Mouse (Mus musculus) midbrain, embryonic 16.5 days (tissue): ENCODE data around the gene Hoxd8. TPM values are rescaled to one million over a fixed set of nuclear protein-coding genes. Genes with fewer than 3 reads are reported as not detected.

Experiments
- ATAC-seq: fragments of 200-750 bp; cut with Nextera tagmentation; 2 replicates; pipeline ENCODE4 v1.8.0; 2017; ENCODE audit warnings: moderate TSS enrichment
- H3K27ac ChIP-seq: fragments of 300-500 bp; sonication (generic); 2 replicates; pipeline ENCODE4 v1.5.1; 2014; ENCODE audit warnings: mild to moderate bottlenecking, low read length, mixed read lengths
- H3K27me3 ChIP-seq: fragments of 300-500 bp; sonication (generic); 2 replicates; pipeline ENCODE4 v1.6.1; 2014; ENCODE audit warnings: low read depth, low read length, mixed read lengths; ENCODE audit not compliant: control insufficient read depth, insufficient read depth
- H3K36me3 ChIP-seq: fragments of 300-500 bp; sonication (generic); 2 replicates; pipeline ENCODE4 v1.6.1; 2014; ENCODE audit warnings: mild to moderate bottlenecking, low read length, moderate library complexity, mixed read lengths; ENCODE audit not compliant: control insufficient read depth, insufficient read depth
- H3K4me1 ChIP-seq: fragments of 300-500 bp; sonication (generic); 2 replicates; pipeline ENCODE4 v1.6.1; 2014; ENCODE audit warnings: mild to moderate bottlenecking, low read length, mixed read lengths; ENCODE audit not compliant: control insufficient read depth, insufficient read depth
- H3K4me2 ChIP-seq: fragments of 300-500 bp; sonication (generic); 2 replicates; pipeline ENCODE4 v1.6.1; 2014; ENCODE audit warnings: mild to moderate bottlenecking, low read length, mixed read lengths
- H3K4me3 ChIP-seq: fragments of 300-500 bp; sonication (generic); 2 replicates; pipeline ENCODE4 v1.5.1; 2014; ENCODE audit warnings: low read depth, mild to moderate bottlenecking, low read length, moderate library complexity, mixed read lengths
- H3K9ac ChIP-seq: fragments of 300-500 bp; sonication (generic); 2 replicates; pipeline ENCODE4 v1.6.1; 2014; ENCODE audit warnings: low read depth, low read length, mixed read lengths
- H3K9me3 ChIP-seq: fragments of 300-500 bp; sonication (generic); replicated peaks from 2 replicates; pipeline ENCODE4 v1.6.1; 2014; ENCODE audit warnings: mild to moderate bottlenecking, low read length, mixed read lengths; ENCODE audit not compliant: control insufficient read depth, poor library complexity, severe bottlenecking
- WGBS: fragments of 180-500 bp; shearing (Covaris S2); extraction: QIAGEN DNeasy Blood & Tissue Kit; methylation state at CpG from one replicate; pipeline ENCODE4 v1.1.7; 2014; 5-methylcytosine and 5-hydroxymethylcytosine counted together
- polyA plus RNA-seq: library from polyadenylated mRNA; unstranded; fragments of >200 nt; fragmentation: Nextera tagmentation; extraction: Ambion mirVana; gene quantifications from 2 replicates; pipeline ENCODE4 v1.2.1, GENCODE M21; 2015

Gene Hoxd8
- polyA plus RNA-seq, 1 experiment from 2014 or later = not detected

DNA sequence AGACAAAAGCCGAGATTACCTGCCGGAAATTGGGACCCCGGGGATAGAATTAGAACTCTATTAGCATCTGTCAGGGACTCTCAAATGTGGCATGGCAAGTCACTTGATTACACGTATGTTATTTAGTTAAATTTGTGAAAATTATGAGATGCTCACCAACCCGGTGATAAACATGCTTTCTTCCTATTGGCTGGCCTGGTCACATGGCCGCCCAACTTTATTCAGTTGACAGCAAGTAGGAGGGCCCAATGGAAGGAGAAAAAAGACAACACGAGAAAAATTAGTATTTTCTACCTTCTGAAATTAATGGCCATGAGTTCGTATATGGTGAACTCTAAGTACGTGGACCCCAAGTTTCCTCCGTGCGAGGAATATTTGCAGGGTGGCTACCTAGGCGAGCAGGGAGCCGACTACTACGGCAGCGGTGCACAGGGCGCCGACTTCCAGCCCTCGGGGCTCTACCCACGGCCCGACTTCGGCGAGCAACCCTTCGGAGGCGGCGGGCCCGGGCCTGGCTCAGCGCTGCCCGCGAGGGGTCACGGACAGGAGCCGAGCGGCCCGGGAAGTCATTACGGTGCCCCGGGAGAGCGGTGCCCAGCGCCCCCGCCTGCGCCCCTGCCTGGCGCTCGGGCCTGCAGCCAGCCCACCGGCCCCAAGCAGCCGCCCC lies 22.7 kb downstream of the Hoxd8 start:
- Histone ChIP-seq H3K4me3 (0 out of 2 replicates have a peak overlapping the region, but pooled peaks have one; percentile 3), H3K9me3 (no peaks in the 10 kb centered on the region), H3K4me1 (no peaks in the 10 kb centered on the region; the same call in 1 of the 2 replicates), H3K27ac (no peak overlapping the region), H3K36me3 (no peaks in the 10 kb centered on the region), H3K4me2 (peak overlapping the region; percentile 18), H3K27me3 (peaks cover 89% of the 10 kb centered on the region), H3K9ac (no peak overlapping the region)
- no peak for ATAC-seq
- 2% methylated on average over 32 of the region's 43 CpGs for WGBS

DNA sequence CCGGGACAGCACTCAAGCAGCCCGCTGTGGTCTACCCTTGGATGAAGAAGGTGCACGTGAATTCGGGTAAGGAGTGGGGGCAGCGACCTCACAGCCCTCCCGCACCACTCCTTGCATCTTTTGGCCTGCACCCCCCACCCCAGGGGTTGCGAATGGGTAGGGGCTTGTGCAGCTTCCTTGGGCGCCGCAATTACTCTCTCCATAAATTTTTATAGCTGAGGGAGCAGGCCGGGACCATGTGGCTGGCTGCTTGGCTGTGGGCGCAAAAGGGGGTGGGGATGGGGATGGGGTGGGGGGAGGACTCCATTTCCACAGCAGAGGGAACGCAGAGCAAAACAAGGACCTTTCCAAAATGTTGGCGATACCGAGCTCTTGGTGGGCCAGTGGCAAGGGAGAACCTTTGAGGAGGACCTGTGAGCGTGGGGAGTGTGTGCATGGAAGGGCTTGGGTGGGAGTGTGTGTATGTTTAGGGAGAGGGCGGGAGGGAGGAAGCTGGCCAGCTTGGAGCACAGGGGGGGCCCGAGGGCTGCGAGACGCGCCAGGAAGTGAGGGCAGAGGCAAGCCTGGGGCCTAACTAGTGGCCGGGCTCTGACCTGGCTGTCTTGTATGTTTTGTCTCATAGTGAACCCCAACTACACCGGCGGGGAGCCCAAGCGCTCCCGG lies 23.4 kb downstream of the Hoxd8 start:
- H3K27ac ChIP-seq = no peak overlapping the region
- H3K27me3 ChIP-seq = peaks cover 89% of the 10 kb centered on the region
- no peaks in the 10 kb centered on the region for H3K9me3 ChIP-seq
- H3K36me3 ChIP-seq = no peaks in the 10 kb centered on the region
- H3K4me2 ChIP-seq = no peak overlapping the region
- no peaks in the 10 kb centered on the region; the same call in 1 of the 2 replicates for H3K4me1 ChIP-seq
- H3K9ac ChIP-seq = no peak overlapping the region
- no peak overlapping the region for H3K4me3 ChIP-seq
- no peak for ATAC-seq
- 1% methylated on average over 25 of the region's 25 CpGs for WGBS

DNA sequence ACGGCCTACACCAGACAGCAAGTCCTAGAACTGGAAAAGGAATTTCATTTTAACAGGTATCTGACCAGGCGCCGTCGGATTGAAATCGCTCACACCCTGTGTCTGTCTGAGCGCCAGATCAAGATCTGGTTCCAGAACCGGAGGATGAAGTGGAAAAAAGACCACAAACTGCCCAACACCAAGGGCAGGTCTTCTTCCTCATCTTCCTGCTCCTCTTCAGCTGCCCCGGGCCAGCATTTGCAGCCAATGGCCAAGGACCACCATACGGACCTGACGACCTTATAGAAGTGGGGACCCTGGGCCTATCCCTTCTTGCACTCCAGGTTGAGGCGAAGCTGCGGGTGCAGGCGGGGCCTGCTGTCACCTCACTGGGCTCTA lies 23.9 kb downstream of the Hoxd8 start:
- Histone ChIP-seq H3K4me2 (no peak overlapping the region), H3K4me3 (no peak overlapping the region), H3K36me3 (no peaks in the 10 kb centered on the region), H3K27me3 (peaks cover 84% of the 10 kb centered on the region), H3K9me3 (no peaks in the 10 kb centered on the region), H3K27ac (no peak overlapping the region), H3K4me1 (no peaks in the 10 kb centered on the region; the same call in 1 of the 2 replicates), H3K9ac (no peak overlapping the region)
- 2% methylated on average over 13 of the region's 13 CpGs for WGBS
- ATAC-seq = no peak

DNA sequence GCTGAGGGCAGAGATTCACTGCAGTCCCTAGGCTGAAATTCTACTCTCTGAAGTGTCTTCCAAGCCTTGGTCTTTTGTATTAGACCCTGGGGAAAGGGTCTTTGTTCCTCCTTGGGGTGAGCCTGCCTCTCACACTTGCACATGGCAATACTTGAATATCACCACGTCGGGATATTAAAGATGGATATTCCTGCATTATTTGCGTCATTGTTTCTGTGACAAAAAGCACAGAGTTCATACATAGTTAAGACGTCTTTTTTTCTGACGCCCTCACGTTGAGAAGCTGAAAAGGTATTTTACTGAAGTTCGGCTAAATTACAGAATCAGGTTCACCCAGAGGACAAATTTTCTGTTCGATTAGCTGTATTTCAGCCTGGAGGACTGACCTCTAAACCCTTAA lies 25.9 kb downstream of the Hoxd8 start:
- Histone ChIP-seq H3K4me3 (no peak overlapping the region), H3K4me1 (no peaks in the 10 kb centered on the region; the same call in 1 of the 2 replicates), H3K36me3 (no peaks in the 10 kb centered on the region), H3K27me3 (peaks cover 72% of the 10 kb centered on the region), H3K4me2 (no peak overlapping the region), H3K9me3 (no peaks in the 10 kb centered on the region), H3K27ac (no peak overlapping the region), H3K9ac (no peak overlapping the region)
- WGBS = 4% methylated on average over 8 of the region's 8 CpGs
- no peak for ATAC-seq

DNA sequence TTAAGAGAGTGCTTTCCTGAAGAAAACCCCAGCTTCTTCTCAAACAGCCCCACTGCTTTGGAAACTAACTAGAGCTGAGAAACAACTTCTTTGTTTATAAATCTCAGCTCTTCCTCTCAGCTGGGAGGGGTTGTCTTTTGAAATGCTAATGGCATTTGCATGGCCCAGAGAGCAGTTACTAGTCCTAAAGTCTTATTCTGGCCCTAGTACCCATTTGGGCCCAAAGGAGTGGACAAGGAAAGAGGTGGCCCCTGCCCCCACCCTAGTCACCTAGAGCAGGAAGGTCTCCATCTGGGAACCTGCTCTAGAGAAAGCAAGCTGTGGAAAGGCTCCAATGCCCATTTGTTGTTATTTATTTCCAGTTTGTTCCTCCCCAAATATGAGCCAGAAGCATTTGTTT lies 26.6 kb downstream of the Hoxd8 start:
- H3K27me3 ChIP-seq = peaks cover 73% of the 10 kb centered on the region
- no peak overlapping the region for H3K4me3 ChIP-seq
- H3K4me1 ChIP-seq = no peaks in the 10 kb centered on the region; the same call in 1 of the 2 replicates

DNA sequence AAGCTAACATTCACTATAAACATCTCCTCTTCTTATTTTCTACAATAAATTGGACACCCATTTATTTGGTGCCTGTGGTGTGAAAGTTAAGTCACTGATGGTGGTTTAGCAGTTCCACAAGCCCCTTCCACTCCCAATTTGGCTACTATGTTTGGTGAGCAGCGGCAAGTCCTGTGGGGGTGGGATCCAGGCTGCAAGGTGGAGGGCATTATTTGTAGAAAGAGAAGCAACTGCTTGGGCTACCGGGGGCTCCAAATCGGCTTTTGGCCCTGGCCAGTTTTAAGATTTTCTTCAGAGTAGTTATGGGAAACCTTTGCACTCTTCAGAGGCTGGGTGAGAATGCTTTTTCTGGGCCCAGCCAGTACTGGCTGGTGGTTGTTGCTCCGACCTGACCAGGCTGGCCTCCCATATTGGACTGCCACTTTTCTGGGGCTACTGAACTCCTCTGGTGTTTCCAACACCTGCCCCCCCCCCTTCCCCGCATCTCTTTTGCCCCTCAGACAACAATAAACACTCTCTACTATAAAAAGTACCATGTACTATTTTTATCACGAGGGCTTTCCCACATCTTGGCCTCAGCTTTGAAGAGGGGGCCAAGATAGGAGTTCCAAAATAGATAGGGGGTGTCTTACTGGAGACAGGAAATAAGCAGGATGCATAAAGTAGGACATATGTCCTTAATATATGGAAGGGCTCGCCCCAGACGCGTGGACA lies 27.5 kb downstream of the Hoxd8 start:
- WGBS = 2% methylated on average over 9 of the region's 9 CpGs
- no peak overlapping the region for H3K4me2 ChIP-seq
- no peak overlapping the region for H3K9ac ChIP-seq
- H3K4me1 ChIP-seq = no peaks in the 10 kb centered on the region; the same call in 1 of the 2 replicates
- no peak for ATAC-seq
- no peaks in the 10 kb centered on the region for H3K36me3 ChIP-seq
- H3K27ac ChIP-seq = no peak overlapping the region
- H3K4me3 ChIP-seq = no peak overlapping the region
- H3K9me3 ChIP-seq = no peaks in the 10 kb centered on the region
- peaks cover 72% of the 10 kb centered on the region for H3K27me3 ChIP-seq

More for the DNA sequence above, 26.6 kb downstream of the Hoxd8 start:
- Histone ChIP-seq H3K4me2 (no peak overlapping the region), H3K27ac (no peak overlapping the region), H3K36me3 (no peaks in the 10 kb centered on the region), H3K9ac (no peak overlapping the region), H3K9me3 (no peaks in the 10 kb centered on the region)
- ATAC-seq = no peak

DNA sequence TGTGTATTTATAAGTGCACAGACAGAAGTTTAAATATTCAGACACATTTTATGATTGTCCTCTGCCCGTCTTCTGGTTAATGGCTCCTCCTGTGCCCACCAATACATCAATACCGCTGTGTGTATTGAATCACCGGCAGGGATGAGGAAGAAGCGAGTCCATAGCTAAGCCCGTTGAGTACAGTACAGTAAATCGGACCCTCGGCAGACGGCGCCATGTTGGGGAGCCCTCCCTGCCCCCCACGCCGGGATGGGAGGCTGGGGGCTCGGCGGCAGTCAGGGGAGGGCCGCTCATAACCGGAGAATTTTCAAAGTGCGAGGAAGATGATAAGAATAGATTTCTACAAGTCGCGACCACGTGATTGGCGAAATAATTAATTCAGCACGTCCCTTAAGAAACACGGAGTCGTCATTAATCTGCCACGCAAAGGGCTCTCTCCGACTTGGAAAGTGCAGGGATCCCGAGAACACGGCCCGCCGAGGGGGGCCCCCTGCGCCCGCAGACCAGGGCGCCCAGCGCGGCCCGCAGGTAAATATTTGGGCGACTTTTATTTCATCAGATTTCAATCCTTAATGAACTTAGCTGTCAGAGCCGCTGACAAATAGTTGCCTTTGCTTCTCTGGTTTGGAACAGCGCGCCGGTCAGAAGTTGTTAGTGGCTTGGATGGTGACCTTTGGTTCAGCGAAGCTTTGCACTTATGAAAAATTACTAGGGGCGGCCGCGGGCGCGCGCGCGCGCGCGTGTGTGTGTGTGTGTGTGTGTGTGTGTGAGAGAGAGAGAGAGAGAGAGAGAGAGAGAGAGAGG lies 28.3 kb downstream of the Hoxd8 start:
- H3K4me2 ChIP-seq = no peak overlapping the region
- no peaks in the 10 kb centered on the region for H3K4me1 ChIP-seq
- ATAC-seq = no peak
- no peaks in the 10 kb centered on the region for H3K36me3 ChIP-seq
- H3K9me3 ChIP-seq = no peaks in the 10 kb centered on the region
- no peak overlapping the region for H3K9ac ChIP-seq
- H3K27ac ChIP-seq = no peak overlapping the region
- H3K27me3 ChIP-seq = peaks cover 71% of the 10 kb centered on the region
- under 1% methylated on average over 52 of the region's 52 CpGs for WGBS
- no peak overlapping the region for H3K4me3 ChIP-seq

DNA sequence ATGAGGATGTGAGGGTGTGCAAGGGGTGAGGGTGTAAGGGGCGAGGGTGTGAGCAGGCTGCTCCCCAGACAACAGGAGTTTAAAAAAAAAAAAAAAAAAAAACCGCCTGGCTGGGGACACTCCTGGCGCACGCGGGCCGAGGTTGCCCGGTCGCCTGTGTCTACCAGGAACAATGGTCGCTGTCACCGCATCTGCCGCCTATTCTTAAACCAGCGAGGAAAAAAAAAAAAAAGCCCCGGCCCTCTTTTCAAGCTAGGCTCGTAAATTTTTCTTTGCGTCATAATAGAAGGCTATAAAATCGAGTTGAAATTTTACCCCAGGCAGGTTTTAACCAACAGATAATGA lies 28.9 kb downstream of the Hoxd8 start:
- H3K4me2 ChIP-seq = no peak overlapping the region
- H3K27me3 ChIP-seq = peaks cover 72% of the 10 kb centered on the region
- ATAC-seq = no peak
- H3K9ac ChIP-seq = no peak overlapping the region
- no peaks in the 10 kb centered on the region for H3K36me3 ChIP-seq
- H3K9me3 ChIP-seq = no peaks in the 10 kb centered on the region
- 0% methylated on average over 16 of the region's 16 CpGs for WGBS
- H3K4me3 ChIP-seq = no peak overlapping the region
- H3K4me1 ChIP-seq = no peaks in the 10 kb centered on the region
- H3K27ac ChIP-seq = no peak overlapping the region
